Mouse (Mus musculus): ENCODE data around the gene Olfr1451.
"Not testable (repeated sequence)": the region's sequence is repeated elsewhere in the genome, so short reads cannot be mapped to it uniquely, and the experiment has no call there.

Olfr1451 gene

GRCm38 (mm10) chr19:12994714-12995113 lies at the start of gene Olfr1451:
Olfr1451 (plus strand) TSS chr19:12995014.
- DNase-seq (ENCODE audit: low spot score in 2 of 2): no peak

DNA sequence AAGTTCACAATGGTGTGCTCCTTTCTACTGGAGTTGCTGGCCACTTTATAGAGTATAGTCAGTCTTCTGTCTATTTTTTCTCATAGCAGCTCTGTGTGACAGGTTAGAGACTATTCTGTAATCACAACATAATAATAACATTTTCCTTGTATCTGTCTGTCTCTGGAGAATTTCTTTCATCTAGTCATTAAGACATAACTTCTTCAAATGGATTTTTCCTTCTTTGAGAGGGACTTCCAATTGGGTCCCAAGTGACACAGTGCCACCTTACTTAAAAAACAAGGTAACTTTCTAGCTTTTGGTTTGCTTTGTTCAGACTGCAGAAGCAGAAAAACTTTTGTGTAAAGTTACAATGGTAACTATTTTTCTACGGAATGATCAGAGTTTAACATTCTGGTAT lies 44.9 kb upstream of the Olfr1451 start, which contains the start of gene Olfr1450:
Gene Olfr1450, plus strand, starts transcription at position 301 of the 400 bp plus-strand sequence.
- DNase-seq (ENCODE audit: low spot score in 2 of 2): no peak

- DNase-seq (ENCODE audit: low spot score in 2 of 2): not testable (repeated sequence)
Observed at GRCm38 (mm10) chr19:12970082-12970481, 24.7 kb upstream of the Olfr1451 start.

GRCm38 (mm10) chr19:12992316-12992715 lies 2.5 kb upstream of the Olfr1451 start:
- not testable (repeated sequence) for DNase-seq (ENCODE audit: low spot score in 2 of 2)

DNA sequence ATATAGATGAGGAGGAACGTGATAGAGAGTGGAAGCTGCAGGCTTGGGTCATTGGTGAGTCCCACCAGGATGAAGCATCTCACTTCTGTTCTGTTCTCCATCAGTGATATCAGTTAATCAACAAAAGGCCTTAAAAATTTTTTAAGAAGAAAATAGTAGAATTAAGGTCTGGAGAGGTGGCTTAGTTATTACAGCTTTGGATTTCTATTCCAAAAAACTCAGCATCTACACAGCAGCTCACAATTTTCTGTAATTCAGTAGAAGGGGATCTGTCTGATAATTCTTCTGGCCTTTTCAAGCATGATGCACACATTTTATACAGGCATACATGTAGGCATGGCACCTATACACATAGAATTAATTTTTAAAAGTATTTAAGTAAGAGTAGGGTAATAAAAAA lies 33.4 kb downstream of the Olfr1451 start, which contains the start of gene Olfr1453:
Gene Olfr1453, minus strand, starts transcription at position 101 of the 400 bp plus-strand sequence.
- no peak for DNase-seq (ENCODE audit: low spot score in 2 of 2)

Data from right cerebral cortex, postnatal 36 days (tissue).